Mouse (Mus musculus) left cerebral cortex, adult 18-20 months (tissue): ENCODE measurements around the gene Fam3b. TPM values are rescaled to one million over a fixed set of nuclear protein-coding genes. Genes with fewer than 3 reads are reported as not detected.

Source experiments
- DNase-seq, 2 experiments: peaks; one replicate each; pipeline ENCODE4 v3.0.0; 2021 to 2022; ENCODE audit warnings: low spot score in 2 of 2, mixed read lengths in 1 of 2
- total RNA-seq, 2 experiments: library from RNA; stranded (reverse); gene quantifications; 2 replicates each; pipeline ENCODE4 v1.2.3; 2021

Gene Fam3b
- total RNA-seq, 2 experiments from 2014 or later = not detected

GRCm38 (mm10) chr16:97423627-97424026 is 91.0 kb downstream of the Fam3b start:
- DNase-seq = no peak

GRCm38 (mm10) chr16:97421671-97422070 is 92.9 kb downstream of the Fam3b start:
- no peak for DNase-seq

Other genes starting within 250 kb of the Fam3b start
- 1 to 10 TPM; 4.9 to 6.0 TPM for gene Bace2, start 158.1 kb downstream of the Fam3b start, total RNA-seq
- gene Mx1, start 51.9 kb downstream of the Fam3b start, total RNA-seq = 1 to 10 TPM in 1 of 2 experiments, under 1 TPM in 1; 0.52 to 1.1 TPM
- not detected for gene Tmprss2, start 96.4 kb upstream of the Fam3b start, total RNA-seq
- under 1 TPM; 0.58 to 0.77 TPM for gene Ripk4, start 249.0 kb upstream of the Fam3b start, total RNA-seq